Mouse (Mus musculus): ENCODE data around the gene Tmem160. TPM values are rescaled to one million over a fixed set of nuclear protein-coding genes. Genes with fewer than 3 reads are reported as not detected.

The Tmem160 gene
- polyA plus RNA-seq, 1 experiment from 2014 or later: 72.3 TPM

GRCm38 (mm10) chr7:16472116-16472709 lies 19.6 kb downstream of the Tmem160 start:
- ATAC-seq (ENCODE audit: low FRiP score): no peak
- Histone ChIP-seq H3K9me3 (replicated peaks) (no peaks in the 10 kb centered on the region), H3K9ac (replicated peaks) (no peak overlapping the region), H3K4me3 (replicated peaks) (no peak overlapping the region), H3K27ac (replicated peaks) (no peak overlapping the region), H3K36me3 (no peaks in the 10 kb centered on the region), H3K4me2 (peak overlapping the region; percentile 28), H3K27me3 (replicated peaks) (peaks cover 80% of the 10 kb centered on the region), H3K4me1 (peaks cover 30% of the 10 kb centered on the region)
- WGBS: 3% methylated on average over 17 of the region's 17 CpGs

GRCm38 (mm10) chr7:16473847-16474246 lies 21.3 kb downstream of the Tmem160 start:
- H3K9me3 ChIP-seq (replicated peaks): no peaks in the 10 kb centered on the region
- no peak overlapping the region for H3K4me3 ChIP-seq (replicated peaks)
- WGBS: 31% methylated on average over 8 of the region's 8 CpGs
- H3K27ac ChIP-seq (replicated peaks): no peak overlapping the region
- H3K27me3 ChIP-seq (replicated peaks): peaks cover 75% of the 10 kb centered on the region
- no peaks in the 10 kb centered on the region for H3K36me3 ChIP-seq
- ATAC-seq (ENCODE audit: low FRiP score): no peak
- no peak overlapping the region for H3K4me2 ChIP-seq
- H3K4me1 ChIP-seq: peaks cover 30% of the 10 kb centered on the region
- no peak overlapping the region for H3K9ac ChIP-seq (replicated peaks)

GRCm38 (mm10) chr7:16474445-16474844 lies 21.9 kb downstream of the Tmem160 start:
- peak overlapping the region; percentile 41 for H3K4me2 ChIP-seq
- no peak overlapping the region for H3K27ac ChIP-seq (replicated peaks)
- H3K4me1 ChIP-seq: peaks cover 30% of the 10 kb centered on the region
- WGBS: 5% methylated on average over 33 of the region's 33 CpGs
- H3K36me3 ChIP-seq: no peaks in the 10 kb centered on the region
- ATAC-seq (ENCODE audit: low FRiP score): no peak
- H3K27me3 ChIP-seq (replicated peaks): peaks cover 69% of the 10 kb centered on the region
- H3K4me3 ChIP-seq (replicated peaks): peak overlapping the region; percentile 20
- 0 out of 2 replicates have a peak overlapping the region, but pooled peaks have one; percentile 17 for H3K9ac ChIP-seq (replicated peaks)
- H3K9me3 ChIP-seq (replicated peaks): no peaks in the 10 kb centered on the region

GRCm38 (mm10) chr7:16475321-16475720 lies 22.7 kb downstream of the Tmem160 start:
- H3K4me2 ChIP-seq: peak overlapping the region; percentile 69
- no peak overlapping the region for H3K27ac ChIP-seq (replicated peaks)
- H3K9ac ChIP-seq (replicated peaks): no peak overlapping the region
- no peaks in the 10 kb centered on the region for H3K9me3 ChIP-seq (replicated peaks)
- peaks cover 30% of the 10 kb centered on the region for H3K4me1 ChIP-seq
- WGBS: 5% methylated on average over 23 of the region's 23 CpGs
- peaks cover 60% of the 10 kb centered on the region for H3K27me3 ChIP-seq (replicated peaks)
- no peaks in the 10 kb centered on the region for H3K36me3 ChIP-seq
- no peak for ATAC-seq (ENCODE audit: low FRiP score)
- peak overlapping the region; percentile 41 for H3K4me3 ChIP-seq (replicated peaks)

- H3K27me3 ChIP-seq (replicated peaks): peaks cover 53% of the 10 kb centered on the region
- peak; percentile 33; the same call in 1 of the 2 replicates for ATAC-seq (ENCODE audit: low FRiP score)
- H3K4me2 ChIP-seq: peak overlapping the region; percentile 69
- H3K4me1 ChIP-seq: peaks cover 30% of the 10 kb centered on the region
- WGBS: under 1% methylated on average over 58 of the region's 59 CpGs
- no peaks in the 10 kb centered on the region for H3K9me3 ChIP-seq (replicated peaks)
- peak overlapping the region; percentile 41 for H3K4me3 ChIP-seq (replicated peaks)
- H3K9ac ChIP-seq (replicated peaks): peak overlapping the region; percentile 21; the same call in 1 of the 2 replicates
- no peaks in the 10 kb centered on the region for H3K36me3 ChIP-seq
- no peak overlapping the region for H3K27ac ChIP-seq (replicated peaks)
These were observed 23.4 kb downstream of the Tmem160 start for GRCm38 (mm10) chr7:16475764-16476599.

- WGBS: 1% methylated on average over 34 of the region's 34 CpGs
- Histone ChIP-seq H3K27ac (replicated peaks) (no peak overlapping the region), H3K4me2 (peak overlapping the region; percentile 69), H3K4me1 (peaks cover 30% of the 10 kb centered on the region), H3K27me3 (replicated peaks) (peaks cover 53% of the 10 kb centered on the region), H3K36me3 (no peaks in the 10 kb centered on the region), H3K9ac (replicated peaks) (peak overlapping the region; percentile 21; the same call in 1 of the 2 replicates), H3K4me3 (replicated peaks) (peak overlapping the region; percentile 41), H3K9me3 (replicated peaks) (no peaks in the 10 kb centered on the region)
- no peak for ATAC-seq (ENCODE audit: low FRiP score)
These were observed 24.0 kb downstream of the Tmem160 start for GRCm38 (mm10) chr7:16476600-16476989.

- H3K4me2 ChIP-seq: peak within 1 kb of the TSS; percentile 69
- H3K9ac ChIP-seq (replicated peaks): peak within 1 kb of the TSS; percentile 21; the same call in 1 of the 2 replicates
- peaks cover 23% of the 10 kb centered on the region for H3K4me1 ChIP-seq
- 90% methylated on average over 8 of the region's 8 CpGs for WGBS
- H3K27ac ChIP-seq (replicated peaks): no peak within 1 kb of the TSS
- H3K27me3 ChIP-seq (replicated peaks): peaks cover 49% of the 10 kb centered on the region
- H3K9me3 ChIP-seq (replicated peaks): no peaks in the 10 kb centered on the region
- no peak for ATAC-seq (ENCODE audit: low FRiP score)
- H3K4me3 ChIP-seq (replicated peaks): peak within 1 kb of the TSS; percentile 41
- no peaks in the 10 kb centered on the region for H3K36me3 ChIP-seq
These were observed 25.0 kb downstream of the Tmem160 start, which contains the start of gene Npas1 for GRCm38 (mm10) chr7:16477628-16478027. Npas1 (minus strand) TSS chr7:16477728.

- Histone ChIP-seq H3K4me3 (replicated peaks) (no peak overlapping the region), H3K27me3 (replicated peaks) (no peaks in the 10 kb centered on the region)
These were observed 36.2 kb downstream of the Tmem160 start for GRCm38 (mm10) chr7:16488816-16489215.

GRCm38 (mm10) chr7:16489948-16490347 lies 37.4 kb downstream of the Tmem160 start:
- no peaks in the 10 kb centered on the region for H3K4me1 ChIP-seq
- ATAC-seq (ENCODE audit: low FRiP score): no peak
- no peaks in the 10 kb centered on the region for H3K36me3 ChIP-seq
- 88% methylated on average over 9 of the region's 9 CpGs for WGBS
- no peak overlapping the region for H3K4me2 ChIP-seq
- no peaks in the 10 kb centered on the region for H3K9me3 ChIP-seq (replicated peaks)
- H3K27me3 ChIP-seq (replicated peaks): no peaks in the 10 kb centered on the region
- no peak overlapping the region for H3K27ac ChIP-seq (replicated peaks)
- H3K9ac ChIP-seq (replicated peaks): no peak overlapping the region
- no peak overlapping the region for H3K4me3 ChIP-seq (replicated peaks)

More at GRCm38 (mm10) chr7:16488816-16489215, 36.2 kb downstream of the Tmem160 start:
- H3K9me3 ChIP-seq (replicated peaks): no peaks in the 10 kb centered on the region
- no peak overlapping the region for H3K27ac ChIP-seq (replicated peaks)
- H3K4me2 ChIP-seq: no peak overlapping the region
- no peak overlapping the region for H3K9ac ChIP-seq (replicated peaks)
- H3K4me1 ChIP-seq: no peaks in the 10 kb centered on the region
- no peak for ATAC-seq (ENCODE audit: low FRiP score)
- no peaks in the 10 kb centered on the region for H3K36me3 ChIP-seq

GRCm38 (mm10) chr7:16491759-16492158 lies 39.2 kb downstream of the Tmem160 start:
- 32% methylated on average over 3 of the region's 3 CpGs for WGBS
- H3K4me1 ChIP-seq: no peaks in the 10 kb centered on the region
- H3K4me3 ChIP-seq (replicated peaks): no peak overlapping the region
- H3K9me3 ChIP-seq (replicated peaks): no peaks in the 10 kb centered on the region
- no peak overlapping the region for H3K27ac ChIP-seq (replicated peaks)
- peaks cover 15% of the 10 kb centered on the region for H3K36me3 ChIP-seq
- H3K27me3 ChIP-seq (replicated peaks): no peaks in the 10 kb centered on the region
- peak; percentile 43; the same call in 1 of the 2 replicates for ATAC-seq (ENCODE audit: low FRiP score)
- H3K4me2 ChIP-seq: no peak overlapping the region
- H3K9ac ChIP-seq (replicated peaks): no peak overlapping the region

GRCm38 (mm10) chr7:16492211-16492610 lies 39.6 kb downstream of the Tmem160 start:
- ATAC-seq (ENCODE audit: low FRiP score): no peak
- Histone ChIP-seq H3K27ac (replicated peaks) (no peak overlapping the region), H3K36me3 (peaks cover 20% of the 10 kb centered on the region), H3K27me3 (replicated peaks) (no peaks in the 10 kb centered on the region), H3K9ac (replicated peaks) (no peak overlapping the region), H3K4me1 (no peaks in the 10 kb centered on the region), H3K9me3 (replicated peaks) (no peaks in the 10 kb centered on the region), H3K4me2 (no peak overlapping the region), H3K4me3 (replicated peaks) (no peak overlapping the region)
- WGBS: 65% methylated on average over 3 of the region's 3 CpGs

GRCm38 (mm10) chr7:16493361-16493760 lies 40.8 kb downstream of the Tmem160 start:
- H3K4me3 ChIP-seq (replicated peaks): no peak overlapping the region
- H3K4me2 ChIP-seq: no peak overlapping the region
- no peaks in the 10 kb centered on the region for H3K27me3 ChIP-seq (replicated peaks)
- WGBS: 51% methylated on average over 2 of the region's 2 CpGs
- no peak overlapping the region for H3K27ac ChIP-seq (replicated peaks)
- no peaks in the 10 kb centered on the region for H3K9me3 ChIP-seq (replicated peaks)
- H3K4me1 ChIP-seq: no peaks in the 10 kb centered on the region
- no peak for ATAC-seq (ENCODE audit: low FRiP score)
- no peak overlapping the region for H3K9ac ChIP-seq (replicated peaks)
- peaks cover 31% of the 10 kb centered on the region for H3K36me3 ChIP-seq
